9 mouse cellular contexts compared by ENCODE assay signal in the genomic region with DNA sequence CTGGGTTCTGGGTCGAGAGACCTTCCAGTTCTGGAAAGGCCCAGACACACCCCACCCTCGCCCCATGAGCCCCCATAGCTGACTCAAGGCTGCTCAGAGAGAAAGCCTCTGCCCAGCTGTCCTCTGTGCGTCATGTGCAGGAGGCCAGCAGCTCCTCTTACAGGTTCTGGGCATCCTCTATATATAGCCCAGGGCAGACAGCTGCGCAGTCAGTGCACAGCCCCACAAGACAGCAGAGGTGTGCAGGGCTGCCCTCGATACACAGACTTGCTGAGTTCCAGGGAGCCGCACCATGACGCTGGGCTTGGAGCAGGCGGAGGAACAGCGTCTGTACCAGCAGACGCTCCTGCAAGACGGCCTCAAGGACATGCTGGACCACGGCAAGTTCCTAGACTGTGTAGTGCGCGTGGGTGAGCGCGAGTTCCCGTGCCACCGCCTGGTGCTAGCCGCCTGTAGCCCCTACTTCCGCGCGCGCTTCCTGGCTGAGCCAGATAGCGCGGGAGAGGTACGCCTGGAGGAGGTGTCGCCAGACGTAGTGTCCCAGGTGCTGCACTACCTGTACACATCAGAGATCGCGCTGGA. TPM values are rescaled to one million over a fixed set of nuclear protein-coding genes. Genes with fewer than 3 reads are reported as not detected.
DNase-seq lines count a peak whose midpoint lies in the region; ATAC-seq and TF ChIP-seq lines count a peak whose summit lies in the region.
"Had no signal": no experiment of that assay in that cellular context is flagged by ENCODE, and none has a peak within 500 bp of the region (broad histone marks: within the 10 kb centered on the region; RNA-seq: fewer than 3 reads in every experiment).

A gene (plus strand): TSS at position 124 of the 582 bp plus-strand sequence.

- H3K4me1 ChIP-seq in intestine, postnatal 0 days (replicated peaks; ENCODE audit: control insufficient read depth, insufficient read depth, low read length) = no peaks in the 10 kb centered on the region

- H3K36me3 ChIP-seq in intestine, postnatal 0 days (ENCODE audit: control insufficient read depth, insufficient read depth) = no peaks in the 10 kb centered on the region

- no peaks in the 10 kb centered on the region for H3K9me3 ChIP-seq in intestine, postnatal 0 days (ENCODE audit: control insufficient read depth)

- no peak for TF ChIP-seq CTCF in intestine, postnatal 0 days (IDR thresholded peaks at IDR 0.05; ENCODE audit: low read depth)

- no peak within 1 kb of the TSS for H3K27ac ChIP-seq in intestine, postnatal 0 days (ENCODE audit: low read depth, low read length)

- peaks cover 26% of the 10 kb centered on the region for H3K27me3 ChIP-seq in intestine, postnatal 0 days (replicated peaks; ENCODE audit: control insufficient read depth, insufficient read depth, low read length)

- H3K9ac ChIP-seq in intestine, postnatal 0 days (ENCODE audit: low read depth, low read length) = no peak within 1 kb of the TSS

- WGBS in intestine, postnatal 0 days = 18% methylated on average over 30 of the region's 30 CpGs

- 0 out of 2 replicates have a peak, but pooled peaks have one; percentile 38 for ATAC-seq in intestine, postnatal 0 days

- DNase-seq in heart, adult 18-20 months = peak; percentile 42 to 44
- DNase-seq in heart, adult 9 months (ENCODE audit: low spot score in 2 of 2) = no peak
- DNase-seq in R1 (ENCODE audit: low read depth, low spot score) = peak; percentile 28
- DNase-seq in gastrocnemius, postnatal 36 days = no peak
- DNase-seq in right cerebral cortex, postnatal 36 days (ENCODE audit: low spot score in 2 of 2) = peak; percentile 63 to 71
- no peak for DNase-seq in urinary bladder, postnatal 25 days (ENCODE audit: low spot score)
- DNase-seq in spleen, adult 18-20 months = no peak

- peak within 1 kb of the TSS; percentile 58 for H3K4me2 ChIP-seq in intestine, postnatal 0 days (replicated peaks; ENCODE audit: low read depth)

- intact Hi-C loops in gastrocnemius, postnatal 36 days (cut with DNase I) = no loop called here

- H3K4me3 ChIP-seq in intestine, postnatal 0 days (ENCODE audit: low read depth, low read length) = peak within 1 kb of the TSS; percentile 28

RNA-seq across cellular contexts. Expression of the gene that starts here (rescaled TPM):
- total RNA-seq in heart, adult 18-20 months (2021) = 10 to 100 TPM; 17.8 to 20.5 TPM
- total RNA-seq in gastrocnemius, postnatal 36 days (2021) = 100 to 1,000 TPM; 113 to 117 TPM
- polyA plus RNA-seq in intestine, postnatal 0 days (2015; fragmentation: Nextera tagmentation; extraction: Ambion mirVana) = 0.33 and 0.43 TPM in 2 replicates
- total RNA-seq: CH12.LX had no signal

Comparison
In these comparisons a context has a peak if more than half of its experiments do, and no peak if none do; other contexts are left out.
1. RNA of the gene that starts here (total RNA-seq): 113 to 117 TPM in gastrocnemius, postnatal 36 days; 17.8 to 20.5 TPM in heart, adult 18-20 months; every median in the first group is over 4 times any median in the second.
2. DNase-seq: peak in heart, adult 18-20 months (2 of 2), R1 (single experiment) and right cerebral cortex, postnatal 36 days (2 of 2); none in heart, adult 9 months (0 of 2), gastrocnemius, postnatal 36 days (0 of 2), urinary bladder, postnatal 25 days (single experiment) and spleen, adult 18-20 months (0 of 2).
3. Peak in ATAC-seq, H3K4me3 ChIP-seq and H3K4me2 ChIP-seq in intestine, postnatal 0 days; RNA of the gene not detected or under 1 TPM.